Mouse (Mus musculus): ENCODE data around the gene Sc5d.
A peak's percentile ranks its signal among the peaks of the same experiment; 100 is the strongest.

Gene Sc5d

GRCm38 (mm10) chr9:42249112-42249511, 14.9 kb downstream of the Sc5d start:
- DNase-seq, result no peak

GRCm38 (mm10) chr9:42246688-42247087, 17.4 kb downstream of the Sc5d start:
- no peak for DNase-seq

- no peak for DNase-seq
Observed at GRCm38 (mm10) chr9:42244173-42244572, 19.9 kb downstream of the Sc5d start.

GRCm38 (mm10) chr9:42241021-42241420, 23.0 kb downstream of the Sc5d start:
- DNase-seq, result no peak

GRCm38 (mm10) chr9:42240583-42240992, 23.5 kb downstream of the Sc5d start:
- peak; percentile 34 to 51 for DNase-seq

- DNase-seq, result no peak
Observed at GRCm38 (mm10) chr9:42238827-42239226, 25.2 kb downstream of the Sc5d start.

GRCm38 (mm10) chr9:42231116-42231515, 32.9 kb downstream of the Sc5d start:
- no peak for DNase-seq

GRCm38 (mm10) chr9:42230333-42230732, 33.7 kb downstream of the Sc5d start:
- DNase-seq, result no peak

- no peak for DNase-seq
Observed at GRCm38 (mm10) chr9:42229465-42230110, 34.5 kb downstream of the Sc5d start.

- no peak for DNase-seq
Observed at GRCm38 (mm10) chr9:42227804-42228203, 36.3 kb downstream of the Sc5d start.

GRCm38 (mm10) chr9:42219001-42219660, 44.9 kb downstream of the Sc5d start:
- no peak for DNase-seq

GRCm38 (mm10) chr9:42217685-42218084, 46.4 kb downstream of the Sc5d start:
- DNase-seq, result peak in 1 of 2 experiments; percentile 18

- DNase-seq, result no peak
Observed at GRCm38 (mm10) chr9:42214116-42214515, 49.9 kb downstream of the Sc5d start.

- DNase-seq, result no peak
Observed at GRCm38 (mm10) chr9:42213142-42213541, 50.9 kb downstream of the Sc5d start.

- no peak for DNase-seq
Observed at GRCm38 (mm10) chr9:42209666-42210065, 54.4 kb downstream of the Sc5d start.

- peak; percentile 64 to 74 for DNase-seq
Observed at GRCm38 (mm10) chr9:42208463-42208862, 55.6 kb downstream of the Sc5d start.

GRCm38 (mm10) chr9:42206750-42207149, 57.3 kb downstream of the Sc5d start:
- DNase-seq, result no peak

- no peak for DNase-seq
Observed at GRCm38 (mm10) chr9:42202271-42202670, 61.8 kb downstream of the Sc5d start.
